Mouse (Mus musculus) ovary, postnatal 36 days (tissue): ENCODE measurements around the gene Gm10837.

Experiments
- DNase-seq: peaks from one replicate; pipeline ENCODE4 v3.0.0; 2022; ENCODE audit warnings: low spot score, mixed read lengths

Gene Gm10837

GRCm38 (mm10) chr14:122479461-122480109, 10.8 kb upstream of the Gm10837 start:
- no peak for DNase-seq

- DNase-seq, result no peak
These were observed 10.0 kb upstream of the Gm10837 start for GRCm38 (mm10) chr14:122480355-122480754.

GRCm38 (mm10) chr14:122481181-122481580, 9.2 kb upstream of the Gm10837 start:
- DNase-seq, result no peak

- no peak for DNase-seq
These were observed 8.0 kb upstream of the Gm10837 start for GRCm38 (mm10) chr14:122482081-122483023.

GRCm38 (mm10) chr14:122483024-122483385, 7.4 kb upstream of the Gm10837 start:
- no peak for DNase-seq

- DNase-seq, result no peak
These were observed 6.6 kb upstream of the Gm10837 start for GRCm38 (mm10) chr14:122483556-122484421.

- no peak for DNase-seq
These were observed 5.9 kb upstream of the Gm10837 start for GRCm38 (mm10) chr14:122484458-122484843.

GRCm38 (mm10) chr14:122484844-122485551, 5.4 kb upstream of the Gm10837 start:
- DNase-seq, result no peak

- no peak for DNase-seq
These were observed 4.7 kb upstream of the Gm10837 start for GRCm38 (mm10) chr14:122485635-122486181.

- no peak for DNase-seq
These were observed 3.8 kb upstream of the Gm10837 start for GRCm38 (mm10) chr14:122486611-122487010.

- DNase-seq, result no peak
These were observed 3.0 kb upstream of the Gm10837 start for GRCm38 (mm10) chr14:122487366-122487765.

- DNase-seq, result no peak
These were observed 1.3 kb upstream of the Gm10837 start for GRCm38 (mm10) chr14:122489041-122489440.

- DNase-seq, result no peak
These were observed 536 bp upstream of the Gm10837 start for GRCm38 (mm10) chr14:122489686-122490414.

GRCm38 (mm10) chr14:122491521-122491920, 1.1 kb downstream of the Gm10837 start:
- DNase-seq, result no peak

GRCm38 (mm10) chr14:122492015-122492414, 1.6 kb downstream of the Gm10837 start:
- no peak for DNase-seq

GRCm38 (mm10) chr14:122509058-122509457, 18.7 kb downstream of the Gm10837 start:
- DNase-seq, result no peak

GRCm38 (mm10) chr14:122511519-122511918, 21.1 kb downstream of the Gm10837 start:
- DNase-seq, result no peak

- DNase-seq, result no peak
These were observed 23.2 kb downstream of the Gm10837 start for GRCm38 (mm10) chr14:122513511-122514036.

- DNase-seq, result no peak
These were observed 38.1 kb downstream of the Gm10837 start for GRCm38 (mm10) chr14:122528475-122528874.
